Mouse (Mus musculus) limb, embryonic 10.5 days (tissue): Measurements from ENCODE around the gene Bcl11a. TPM values are rescaled to one million over a fixed set of nuclear protein-coding genes. Genes with fewer than 3 reads are reported as not detected.

Source experiments
- DNase-seq: peaks from one replicate; pipeline ENCODE4 v3.0.0-alpha.2; 2017; ENCODE audit warnings: low spot score
- H3K27ac ChIP-seq: fragments of 300-500 bp; sonication (generic); 2 replicates; pipeline ENCODE4 v1.5.1; 2016; ENCODE audit warnings: mild to moderate bottlenecking
- H3K27me3 ChIP-seq: fragments of 300-500 bp; sonication (generic); 2 replicates; pipeline ENCODE4 v1.6.1; 2016; ENCODE audit warnings: low read depth, mild to moderate bottlenecking; ENCODE audit not compliant: poor library complexity, severe bottlenecking
- H3K36me3 ChIP-seq: fragments of 300-500 bp; sonication (generic); 2 replicates; pipeline ENCODE4 v1.6.1; 2016; ENCODE audit warnings: mild to moderate bottlenecking, moderate library complexity
- H3K4me1 ChIP-seq: fragments of 300-500 bp; sonication (generic); 2 replicates; pipeline ENCODE4 v1.6.1; 2016
- H3K4me3 ChIP-seq: fragments of 300-500 bp; sonication (generic); 2 replicates; pipeline ENCODE4 v1.5.1; 2016; ENCODE audit warnings: mild to moderate bottlenecking, moderate library complexity
- H3K9me3 ChIP-seq: fragments of 300-500 bp; sonication (generic); replicated peaks from 2 replicates; pipeline ENCODE4 v1.6.1; 2016; ENCODE audit warnings: mild to moderate bottlenecking
- WGBS: fragments of 180-500 bp; shearing (Covaris S2); methylation state at CpG from one replicate; pipeline ENCODE4 v1.1.7; 2016; 5-methylcytosine and 5-hydroxymethylcytosine counted together
- polyA plus RNA-seq: library from polyadenylated mRNA; unstranded; fragments of >200 nt; fragmentation: Nextera tagmentation; extraction: Ambion mirVana; gene quantifications from 2 replicates; pipeline ENCODE4 v1.2.1, GENCODE M21; 2016

Bcl11a gene
- polyA plus RNA-seq, result 41.4 and 75.0 TPM in 2 replicates

- peaks cover 58% of the 10 kb centered on the region for H3K4me1 ChIP-seq
- WGBS, result under 1% methylated on average over 42 of the region's 51 CpGs
These were observed at the start of gene Bcl11a for GRCm38 (mm10) chr11:24077795-24078705. Gene Bcl11a, plus strand, starts transcription at chr11:24078056.

GRCm38 (mm10) chr11:24044025-24044424 lies 33.8 kb upstream of the Bcl11a start:
- H3K9me3 ChIP-seq, result no peaks in the 10 kb centered on the region
- 85% methylated on average over 6 of the region's 6 CpGs for WGBS
- no peaks in the 10 kb centered on the region for H3K4me1 ChIP-seq

More at GRCm38 (mm10) chr11:24077795-24078705, at the start of gene Bcl11a:
- peak; percentile 92 for DNase-seq
- no peaks in the 10 kb centered on the region for H3K9me3 ChIP-seq
- peaks cover 4% of the 10 kb centered on the region; the same call in 1 of the 2 replicates for H3K27me3 ChIP-seq
- peak within 1 kb of the TSS; percentile 98 for H3K27ac ChIP-seq
- peak within 1 kb of the TSS; percentile 96 for H3K4me3 ChIP-seq
- no peaks in the 10 kb centered on the region for H3K36me3 ChIP-seq

GRCm38 (mm10) chr11:24049226-24050031 lies 28.4 kb upstream of the Bcl11a start:
- Histone ChIP-seq H3K27me3 (peaks cover 31% of the 10 kb centered on the region), H3K27ac (peak overlapping the region; percentile 94), H3K4me1 (peaks cover 18% of the 10 kb centered on the region), H3K9me3 (no peaks in the 10 kb centered on the region), H3K4me3 (peak overlapping the region; percentile 58), H3K36me3 (no peaks in the 10 kb centered on the region)
- peak; percentile 96 for DNase-seq
- WGBS, result 7% methylated on average over 28 of the region's 28 CpGs

More at GRCm38 (mm10) chr11:24044025-24044424, 33.8 kb upstream of the Bcl11a start:
- H3K4me3 ChIP-seq, result no peak overlapping the region
- H3K36me3 ChIP-seq, result no peaks in the 10 kb centered on the region
- H3K27me3 ChIP-seq, result peaks cover 15% of the 10 kb centered on the region; the same call in 1 of the 2 replicates
- DNase-seq, result no peak
- H3K27ac ChIP-seq, result no peak overlapping the region

GRCm38 (mm10) chr11:24050032-24050757 lies 27.7 kb upstream of the Bcl11a start:
- Histone ChIP-seq H3K27me3 (peaks cover 31% of the 10 kb centered on the region), H3K36me3 (no peaks in the 10 kb centered on the region), H3K27ac (peak overlapping the region; percentile 94; the same call in 1 of the 2 replicates), H3K9me3 (no peaks in the 10 kb centered on the region), H3K4me3 (peak overlapping the region; percentile 58; the same call in 1 of the 2 replicates), H3K4me1 (peaks cover 18% of the 10 kb centered on the region)
- 80% methylated on average over 11 of the region's 11 CpGs for WGBS
- no peak for DNase-seq

GRCm38 (mm10) chr11:24052882-24053281 lies 25.0 kb upstream of the Bcl11a start:
- WGBS, result 62% methylated on average over 6 of the region's 6 CpGs

GRCm38 (mm10) chr11:24059137-24059536 lies 18.7 kb upstream of the Bcl11a start:
- H3K27ac ChIP-seq, result no peak overlapping the region
- H3K4me1 ChIP-seq, result peaks cover 60% of the 10 kb centered on the region
- WGBS, result 10% methylated on average over 1 of the region's 1 CpGs
- no peaks in the 10 kb centered on the region for H3K9me3 ChIP-seq
- DNase-seq, result no peak
- H3K36me3 ChIP-seq, result no peaks in the 10 kb centered on the region
- H3K27me3 ChIP-seq, result peaks cover 8% of the 10 kb centered on the region
- H3K4me3 ChIP-seq, result no peak overlapping the region

More at GRCm38 (mm10) chr11:24052882-24053281, 25.0 kb upstream of the Bcl11a start:
- peaks cover 23% of the 10 kb centered on the region for H3K27me3 ChIP-seq
- no peak overlapping the region for H3K27ac ChIP-seq
- H3K4me3 ChIP-seq, result no peak overlapping the region
- no peaks in the 10 kb centered on the region for H3K36me3 ChIP-seq
- H3K4me1 ChIP-seq, result peaks cover 18% of the 10 kb centered on the region
- peak; percentile 51 for DNase-seq
- H3K9me3 ChIP-seq, result no peaks in the 10 kb centered on the region

GRCm38 (mm10) chr11:24060428-24060827 lies 17.4 kb upstream of the Bcl11a start:
- DNase-seq, result no peak
- Histone ChIP-seq H3K4me3 (peak overlapping the region; percentile 38), H3K27ac (peak overlapping the region; percentile 67), H3K27me3 (peaks cover 10% of the 10 kb centered on the region), H3K4me1 (peaks cover 67% of the 10 kb centered on the region), H3K36me3 (no peaks in the 10 kb centered on the region), H3K9me3 (no peaks in the 10 kb centered on the region)
- WGBS, result 2% methylated on average over 5 of the region's 5 CpGs

GRCm38 (mm10) chr11:24061819-24062218 lies 16.0 kb upstream of the Bcl11a start:
- Histone ChIP-seq H3K9me3 (no peaks in the 10 kb centered on the region), H3K27ac (peak overlapping the region; percentile 78), H3K4me1 (peaks cover 75% of the 10 kb centered on the region), H3K36me3 (no peaks in the 10 kb centered on the region), H3K4me3 (peak overlapping the region; percentile 44), H3K27me3 (peaks cover 10% of the 10 kb centered on the region)
- 1% methylated on average over 14 of the region's 14 CpGs for WGBS
- DNase-seq, result peak; percentile 70

- peaks cover 75% of the 10 kb centered on the region for H3K4me1 ChIP-seq
- peak; percentile 62 for DNase-seq
These were observed 15.3 kb upstream of the Bcl11a start for GRCm38 (mm10) chr11:24062495-24063096.

GRCm38 (mm10) chr11:24064221-24064620 lies 13.6 kb upstream of the Bcl11a start:
- H3K36me3 ChIP-seq, result no peaks in the 10 kb centered on the region
- peaks cover 62% of the 10 kb centered on the region for H3K4me1 ChIP-seq
- H3K9me3 ChIP-seq, result no peaks in the 10 kb centered on the region
- H3K4me3 ChIP-seq, result no peak overlapping the region
- 53% methylated on average over 6 of the region's 6 CpGs for WGBS
- H3K27ac ChIP-seq, result no peak overlapping the region
- peaks cover 10% of the 10 kb centered on the region for H3K27me3 ChIP-seq
- DNase-seq, result no peak

More at GRCm38 (mm10) chr11:24062495-24063096, 15.3 kb upstream of the Bcl11a start:
- Histone ChIP-seq H3K27ac (0 out of 2 replicates have a peak overlapping the region, but pooled peaks have one; percentile 42), H3K36me3 (no peaks in the 10 kb centered on the region), H3K4me3 (peak overlapping the region; percentile 11; the same call in 1 of the 2 replicates), H3K27me3 (peaks cover 10% of the 10 kb centered on the region), H3K9me3 (no peaks in the 10 kb centered on the region)
- 13% methylated on average over 9 of the region's 9 CpGs for WGBS

- H3K27ac ChIP-seq, result no peak overlapping the region
- no peak overlapping the region for H3K4me3 ChIP-seq
- 63% methylated on average over 4 of the region's 4 CpGs for WGBS
- peaks cover 9% of the 10 kb centered on the region for H3K27me3 ChIP-seq
- peaks cover 52% of the 10 kb centered on the region for H3K4me1 ChIP-seq
- H3K36me3 ChIP-seq, result no peaks in the 10 kb centered on the region
- no peaks in the 10 kb centered on the region for H3K9me3 ChIP-seq
- peak; percentile 42 for DNase-seq
These were observed 12.5 kb upstream of the Bcl11a start for GRCm38 (mm10) chr11:24065313-24065712.
